Mouse (Mus musculus) olfactory bulb, adult 2 months (tissue): ENCODE data around the gene Dnase1l3. TPM values are rescaled to one million over a fixed set of nuclear protein-coding genes. Genes with fewer than 3 reads are reported as not detected.
A peak's percentile ranks its signal among the peaks of the same experiment; 100 is the strongest.

Source experiments
- H3K27ac ChIP-seq: fragments of 200-500 bp; 2 replicates; pipeline ENCODE4 v1.5.1; 2012; ENCODE audit warnings: low read depth, low read length; ENCODE audit not compliant: insufficient read depth
- H3K4me1 ChIP-seq: fragments of 200-500 bp; 2 replicates; pipeline ENCODE4 v1.6.1; 2012; ENCODE audit warnings: low read length; ENCODE audit not compliant: control insufficient read depth, insufficient read depth
- H3K4me3 ChIP-seq: fragments of 200-500 bp; 2 replicates; pipeline ENCODE4 v1.5.1; 2012; ENCODE audit warnings: mild to moderate bottlenecking, low read depth, low read length, moderate library complexity; ENCODE audit not compliant: insufficient read depth
- CTCF ChIP-seq: fragments of 200-500 bp; IDR thresholded peaks from 2 replicates; pipeline ENCODE4 v1.5.1; 2012; ENCODE audit warnings: low read depth, mild to moderate bottlenecking, low read length, moderate library complexity; ENCODE audit not compliant: insufficient read depth
- POLR2A ChIP-seq: fragments of 200-500 bp; IDR thresholded peaks from 2 replicates; pipeline ENCODE4 v1.6.1; 2012; ENCODE audit warnings: mild to moderate bottlenecking, low read depth, low read length, moderate library complexity; ENCODE audit not compliant: insufficient read depth
- WGBS: fragments of 180-500 bp; shearing (Covaris S2); methylation state at CpG from one replicate; pipeline ENCODE4 v1.1.7; 2018; 5-methylcytosine and 5-hydroxymethylcytosine counted together
- polyA plus RNA-seq: library from polyadenylated mRNA; stranded (reverse); fragments of >200 nt; gene quantifications from 2 replicates; pipeline ENCODE4 v1.2.4, GENCODE M21; 2012; ENCODE audit warnings: low replicate concordance; ENCODE audit not compliant: missing spikeins, insufficient read depth, insufficient read length

Dnase1l3 gene
- polyA plus RNA-seq, 1 experiment: not detected

DNA sequence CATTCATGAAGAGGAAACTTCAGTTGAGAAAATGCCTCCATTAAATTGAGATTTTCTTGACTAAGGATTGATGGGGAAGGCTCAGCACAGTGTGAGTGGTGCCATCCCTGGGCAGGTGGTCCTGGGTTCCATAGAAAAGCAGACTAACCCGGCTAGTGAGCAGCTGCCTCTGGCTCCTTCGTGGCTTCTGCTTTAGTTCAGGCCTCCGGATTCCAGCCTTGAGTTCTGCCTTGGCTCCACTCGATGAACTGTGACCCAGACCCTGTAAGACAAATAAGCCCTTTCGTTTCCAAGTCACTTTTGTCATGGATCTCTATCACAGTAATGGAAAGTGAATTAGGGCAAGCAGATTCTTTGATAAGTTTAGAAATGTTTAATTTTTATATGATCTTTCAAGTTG, 40.2 kb upstream of the Dnase1l3 start:
- Histone ChIP-seq H3K4me1 (peaks cover 17% of the 10 kb centered on the region), H3K27ac (no peak overlapping the region), H3K4me3 (no peak overlapping the region)
- 86% methylated on average over 5 of the region's 5 CpGs for WGBS
- no peak for TF ChIP-seq POLR2A
- TF ChIP-seq CTCF: no peak

DNA sequence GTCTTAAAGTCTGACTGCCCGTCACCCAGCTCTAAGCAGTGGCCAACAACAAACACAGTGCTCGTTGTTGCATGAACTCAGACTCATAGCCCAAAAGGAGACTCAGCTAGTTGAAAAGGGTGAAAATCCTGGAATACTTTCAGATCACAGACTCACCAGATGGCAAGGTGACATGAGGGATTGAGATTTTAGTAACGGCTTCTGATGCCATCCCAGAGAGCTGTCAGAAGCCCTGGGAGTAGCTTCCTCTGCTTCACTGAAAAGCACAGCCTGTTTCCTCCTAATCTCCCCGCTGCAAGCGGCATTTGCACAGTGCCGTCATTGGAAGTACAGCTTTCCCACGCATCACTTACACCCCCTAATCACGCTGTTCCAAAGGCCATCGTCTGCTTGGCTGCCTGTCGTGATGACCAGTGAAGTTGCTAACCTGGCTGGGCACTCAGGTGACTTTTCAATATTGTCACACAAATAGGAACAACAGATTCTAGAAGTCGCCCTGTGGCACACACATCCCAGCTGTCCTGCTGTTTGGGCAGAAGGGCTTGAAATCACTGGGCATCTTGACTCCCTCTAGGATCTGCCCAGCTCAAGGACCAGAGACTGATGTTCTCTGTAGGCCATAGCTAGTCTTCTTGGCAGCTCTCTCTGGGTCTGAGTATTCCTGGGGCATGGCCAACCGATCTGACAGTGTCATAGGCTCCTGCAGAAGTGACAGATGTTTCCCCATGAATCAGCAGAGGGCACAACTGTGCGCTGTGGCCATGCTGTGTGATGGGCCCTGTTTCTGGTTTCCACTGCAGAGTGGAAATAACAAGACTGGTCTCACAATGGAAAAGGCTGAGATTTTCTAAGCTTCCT, 37.9 kb upstream of the Dnase1l3 start:
- peaks cover 11% of the 10 kb centered on the region for H3K4me1 ChIP-seq
- H3K27ac ChIP-seq: peak overlapping the region; percentile 49; the same call in 1 of the 2 replicates
- TF ChIP-seq POLR2A: no peak
- no peak for TF ChIP-seq CTCF
- 43% methylated on average over 13 of the region's 13 CpGs for WGBS
- no peak overlapping the region for H3K4me3 ChIP-seq

DNA sequence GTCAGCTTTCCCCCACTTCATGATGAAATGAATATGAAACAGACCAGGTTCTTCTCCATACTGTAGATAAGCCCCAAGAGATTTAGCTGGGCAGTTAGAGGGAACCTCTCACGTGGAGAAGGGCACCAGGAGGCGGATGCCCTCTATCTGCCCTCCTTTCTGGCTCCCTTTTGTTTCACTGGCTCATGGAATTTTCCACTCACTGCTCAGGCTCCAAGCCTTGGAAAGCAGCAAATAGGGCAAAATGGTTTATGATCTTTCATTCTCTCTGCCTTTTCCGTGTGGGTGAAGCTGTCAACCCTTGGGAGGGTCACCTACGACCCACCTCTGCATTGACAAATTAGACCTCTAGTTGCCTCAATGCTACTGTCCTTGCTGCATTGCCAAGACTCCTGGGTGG, 36.2 kb upstream of the Dnase1l3 start:
- Histone ChIP-seq H3K27ac (peak overlapping the region; percentile 69; the same call in 1 of the 2 replicates), H3K4me1 (peaks cover 11% of the 10 kb centered on the region), H3K4me3 (no peak overlapping the region)
- 45% methylated on average over 4 of the region's 4 CpGs for WGBS
- TF ChIP-seq CTCF (no peak), POLR2A (no peak)

GRCm38 (mm10) chr14:8029752-8030151, 35.4 kb upstream of the Dnase1l3 start:
- H3K4me1 ChIP-seq: peaks cover 11% of the 10 kb centered on the region
- 97% methylated on average over 1 of the region's 1 CpGs for WGBS
- no peak overlapping the region for H3K27ac ChIP-seq

DNA sequence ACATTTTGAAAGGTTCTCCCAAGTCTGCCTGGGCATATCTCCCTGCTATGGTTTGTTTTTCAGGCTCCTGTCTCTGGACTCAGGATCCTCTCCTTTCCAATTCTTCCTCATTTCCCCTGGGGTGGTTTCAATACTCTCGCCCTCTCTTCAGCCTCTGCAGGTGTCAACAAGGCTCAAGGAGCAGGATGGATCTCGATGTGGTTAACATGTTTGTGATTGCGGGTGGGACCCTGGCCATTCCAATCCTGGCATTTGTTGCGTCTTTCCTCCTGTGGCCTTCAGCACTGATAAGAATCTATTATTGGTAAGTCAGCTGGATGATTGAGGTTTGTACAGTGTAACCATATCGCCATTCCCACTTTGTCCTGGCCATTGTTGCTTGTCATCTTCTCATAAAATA, 33.7 kb upstream of the Dnase1l3 start:
- Histone ChIP-seq H3K4me1 (peaks cover 11% of the 10 kb centered on the region), H3K27ac (no peak overlapping the region), H3K4me3 (no peak overlapping the region)
- no peak for TF ChIP-seq CTCF
- WGBS: 98% methylated on average over 5 of the region's 5 CpGs

More at GRCm38 (mm10) chr14:8029752-8030151, 35.4 kb upstream of the Dnase1l3 start:
- TF ChIP-seq POLR2A (no peak), CTCF (no peak)
- no peak overlapping the region for H3K4me3 ChIP-seq

DNA sequence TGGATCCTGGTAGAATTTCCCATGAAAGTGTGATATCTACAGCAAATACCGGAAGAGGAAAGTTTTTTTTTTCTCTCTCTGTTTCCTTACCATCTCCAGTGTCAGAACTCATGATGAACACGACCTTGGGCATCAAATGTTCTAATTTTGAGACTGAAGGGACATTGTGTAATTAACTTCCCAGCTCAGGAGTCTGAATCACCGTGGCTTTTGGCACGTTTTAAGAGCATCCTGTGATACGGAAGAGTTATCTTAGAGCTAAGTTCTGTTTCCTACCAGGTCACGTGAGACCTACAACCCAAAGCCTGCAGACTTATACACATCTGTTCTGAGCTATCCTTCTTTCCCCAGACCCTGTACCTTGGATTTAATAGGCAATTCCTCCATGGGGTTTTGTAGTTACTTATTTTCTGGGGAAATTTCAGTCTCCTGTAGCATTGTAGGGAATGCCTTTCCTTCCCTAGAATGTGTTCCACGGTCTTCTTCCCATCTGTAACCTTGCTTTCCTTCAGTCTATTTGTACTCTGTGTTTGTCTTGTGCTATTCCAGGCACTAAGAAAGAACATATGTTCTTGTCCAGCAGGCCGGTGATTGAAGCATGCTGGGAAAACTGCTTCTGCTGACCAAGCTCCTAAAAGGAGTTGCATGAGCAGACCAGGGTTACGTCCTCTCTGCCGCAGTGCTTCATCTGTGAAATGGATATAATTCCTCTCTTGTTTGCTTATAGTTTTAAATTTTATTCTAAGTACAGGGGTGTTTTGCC, 32.6 kb upstream of the Dnase1l3 start:
- 73% methylated on average over 10 of the region's 10 CpGs for WGBS
- H3K27ac ChIP-seq: no peak overlapping the region

DNA sequence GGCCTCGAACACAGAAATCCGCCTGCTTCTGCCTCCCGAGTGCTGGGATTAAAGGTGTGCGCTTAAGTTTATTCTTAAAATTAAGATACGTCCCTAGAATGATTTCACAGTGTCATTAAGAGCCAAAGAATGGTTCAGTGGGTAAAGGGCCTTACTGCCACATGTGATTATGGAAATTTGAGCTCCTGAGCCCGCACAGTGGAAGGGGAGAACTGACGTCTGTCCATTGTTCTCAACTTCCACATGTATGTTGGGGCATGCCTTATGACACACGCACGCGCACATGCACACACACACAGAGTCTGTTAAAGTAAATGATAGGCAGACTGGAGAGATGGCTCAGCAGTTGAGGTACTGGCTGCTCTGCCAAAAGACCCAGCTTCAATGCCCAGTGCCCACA, 30.6 kb upstream of the Dnase1l3 start:
- no peaks in the 10 kb centered on the region for H3K4me1 ChIP-seq
- no peak overlapping the region for H3K4me3 ChIP-seq
- TF ChIP-seq POLR2A: no peak
- TF ChIP-seq CTCF: no peak
- WGBS: 93% methylated on average over 10 of the region's 10 CpGs
- no peak overlapping the region for H3K27ac ChIP-seq

More for the DNA sequence above, 32.6 kb upstream of the Dnase1l3 start:
- TF ChIP-seq CTCF: no peak
- no peak for TF ChIP-seq POLR2A
- Histone ChIP-seq H3K4me1 (peaks cover 5% of the 10 kb centered on the region), H3K4me3 (no peak overlapping the region)

- TF ChIP-seq CTCF (no peak), POLR2A (no peak)
- 82% methylated on average over 6 of the region's 6 CpGs for WGBS
- H3K4me3 ChIP-seq: no peak overlapping the region
These were observed 30.1 kb upstream of the Dnase1l3 start for GRCm38 (mm10) chr14:8024469-8024868.

DNA sequence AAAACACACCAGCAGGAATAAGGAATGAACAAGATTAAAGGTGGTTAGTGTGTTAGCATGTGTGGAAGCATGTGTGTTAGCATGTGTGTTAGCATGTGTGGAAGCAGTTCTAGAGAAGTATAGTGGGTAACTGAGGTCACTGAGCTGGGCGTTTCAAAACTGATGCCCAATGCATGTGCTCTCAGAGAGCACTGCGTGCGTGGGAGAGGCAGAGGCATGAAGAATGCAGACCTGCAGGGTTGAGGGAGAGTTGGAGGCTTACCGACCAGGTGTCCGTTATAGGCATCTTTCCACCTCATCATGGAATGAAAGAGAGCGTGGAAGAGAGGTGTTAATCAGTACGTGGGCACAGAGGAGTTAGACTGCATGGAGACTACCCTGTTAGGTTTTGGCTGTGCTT, 26.2 kb upstream of the Dnase1l3 start:
- H3K4me1 ChIP-seq: peaks cover 4% of the 10 kb centered on the region; the same call in 1 of the 2 replicates
- no peak overlapping the region for H3K4me3 ChIP-seq
- TF ChIP-seq POLR2A (no peak), CTCF (no peak)
- 92% methylated on average over 7 of the region's 7 CpGs for WGBS
- H3K27ac ChIP-seq: no peak overlapping the region

More at GRCm38 (mm10) chr14:8024469-8024868, 30.1 kb upstream of the Dnase1l3 start:
- H3K4me1 ChIP-seq: no peaks in the 10 kb centered on the region
- no peak overlapping the region for H3K27ac ChIP-seq
